Mouse (Mus musculus) bone marrow, adult 2 months (tissue): ENCODE measurements around the gene Rmnd1.

Experiments used
- CTCF ChIP-seq: fragments of 200-500 bp; IDR thresholded peaks from 2 replicates; pipeline ENCODE4 v1.5.1; 2011; ENCODE audit warnings: low read length, control low read depth; ENCODE audit not compliant: control insufficient read depth, insufficient read depth
- POLR2A ChIP-seq: fragments of 200-500 bp; IDR thresholded peaks from 2 replicates; pipeline ENCODE4 v1.6.1; 2011; ENCODE audit warnings: low read depth, mild to moderate bottlenecking, control low read depth, low read length, borderline replicate concordance; ENCODE audit not compliant: control insufficient read depth

DNA sequence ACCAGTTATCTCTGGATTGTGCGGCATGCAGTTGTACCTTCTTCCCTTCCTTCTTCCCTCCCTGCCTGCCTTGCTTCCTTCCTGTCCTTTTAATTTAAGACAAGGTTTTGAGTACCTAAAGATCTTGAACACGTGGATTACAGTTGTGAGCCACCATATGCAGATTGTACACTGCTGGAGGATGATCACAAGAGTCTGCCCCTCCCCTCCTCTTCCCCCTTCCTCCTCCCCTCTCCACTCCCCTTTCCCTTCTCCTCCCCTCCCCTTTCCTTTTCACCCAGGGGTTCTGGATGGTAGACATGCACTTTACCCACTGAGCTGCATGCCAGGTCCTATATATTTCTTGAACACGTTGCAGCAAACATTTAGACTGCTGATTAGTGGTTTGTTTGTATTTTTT, 3.2 kb upstream of the Rmnd1 start:
- no peak for TF ChIP-seq CTCF
- no peak for TF ChIP-seq POLR2A
